In genomic region chr12:15738989-15739388, GRCm38 (mm10) we compare ENCODE assay signal across 13 mouse cellular contexts.
DNase-seq lines count a peak whose midpoint lies in the region; ATAC-seq and TF ChIP-seq lines count a peak whose summit lies in the region.
"Had no signal": no experiment of that assay in that cellular context is flagged by ENCODE, and none has a peak within 500 bp of the region (broad histone marks: within the 10 kb centered on the region; RNA-seq: fewer than 3 reads in every experiment).

No protein-coding gene starts in this region.

- no peak overlapping the region for H3K4me3 ChIP-seq in gastrocnemius, adult 2 months
- H3K4me3 ChIP-seq in lung, embryonic 14.5 days (ENCODE audit: low read depth, low read length), result no peak overlapping the region
- no peak overlapping the region for H3K4me3 ChIP-seq in lung, adult 2 months (replicated peaks; ENCODE audit: extremely low read depth, low read depth, low read length)
- H3K4me3 ChIP-seq in kidney, embryonic 15.5 days (replicated peaks), result no peak overlapping the region
- H3K4me3 ChIP-seq: erythroblast, embryonic 14.5 days had no signal

- no peak for TF ChIP-seq CTCF in gastrocnemius, adult 2 months (IDR thresholded peaks at IDR 0.05)
- no peak for TF ChIP-seq CTCF in lung, embryonic 14.5 days (IDR thresholded peaks at IDR 0.05; ENCODE audit: low read depth)
- no peak for TF ChIP-seq CTCF in lung, adult 2 months (IDR thresholded peaks at IDR 0.05; ENCODE audit: insufficient read depth, low read length)

- no peak overlapping the region for H3K9ac ChIP-seq in lung, embryonic 14.5 days
- no peak overlapping the region for H3K9ac ChIP-seq in kidney, embryonic 15.5 days

- H3K27ac ChIP-seq in gastrocnemius, adult 2 months, result peak overlapping the region; percentile 58
- H3K27ac ChIP-seq in lung, embryonic 14.5 days (ENCODE audit: low read depth), result no peak overlapping the region
- 0 out of 2 replicates have a peak overlapping the region, but pooled peaks have one; percentile 3 for H3K27ac ChIP-seq in kidney, embryonic 15.5 days
- H3K27ac ChIP-seq: macrophage had no signal

- H3K4me2 ChIP-seq in lung, embryonic 14.5 days, result no peak overlapping the region
- no peak overlapping the region for H3K4me2 ChIP-seq in kidney, embryonic 15.5 days

- H3K27me3 ChIP-seq in lung, embryonic 14.5 days (ENCODE audit: insufficient read depth, low read length), result no peaks in the 10 kb centered on the region
- no peaks in the 10 kb centered on the region for H3K27me3 ChIP-seq in kidney, embryonic 15.5 days

- H3K9me3 ChIP-seq in lung, embryonic 14.5 days (ENCODE audit: low read depth, low read length), result no peaks in the 10 kb centered on the region
- H3K9me3 ChIP-seq in kidney, embryonic 15.5 days (replicated peaks), result no peaks in the 10 kb centered on the region

- 0 out of 2 replicates have a peak, but pooled peaks have one; percentile 63 for ATAC-seq in lung, embryonic 14.5 days (ENCODE audit: insufficient read depth)
- ATAC-seq in kidney, embryonic 15.5 days (replicated peaks; ENCODE audit: low FRiP score), result peak; percentile 64; the same call in 1 of the 2 replicates
- ATAC-seq: midbrain, embryonic 16.5 days had no signal

- H3K4me1 ChIP-seq in lung, embryonic 14.5 days (ENCODE audit: insufficient read depth), result no peaks in the 10 kb centered on the region
- peaks cover 3% of the 10 kb centered on the region; the same call in 1 of the 2 replicates for H3K4me1 ChIP-seq in lung, adult 2 months (ENCODE audit: control insufficient read depth, insufficient read depth, low read length)
- H3K4me1 ChIP-seq in kidney, embryonic 15.5 days, result peaks cover 10% of the 10 kb centered on the region

- intact Hi-C loops in gastrocnemius, adult 2 months (cut with DNase I), result no loop called here
- intact Hi-C loops in gastrocnemius, postnatal 14 days (cut with DNase I; ENCODE audit: low total_unique reads), result no loop called here

- WGBS in lung, embryonic 14.5 days, result 36% methylated on average over 4 of the region's 4 CpGs
- 28% methylated on average over 4 of the region's 4 CpGs for WGBS in lung, adult 2 months
- WGBS in kidney, embryonic 15.5 days, result 51% methylated on average over 4 of the region's 4 CpGs

- TF ChIP-seq POLR2A in lung, adult 2 months (IDR thresholded peaks at IDR 0.05; ENCODE audit: borderline replicate concordance, extremely low read depth, low read depth, low read length), result no peak

- H3K36me3 ChIP-seq in lung, embryonic 14.5 days (ENCODE audit: insufficient read depth), result no peaks in the 10 kb centered on the region
- H3K36me3 ChIP-seq in kidney, embryonic 15.5 days, result no peaks in the 10 kb centered on the region

- no peak for DNase-seq in gastrocnemius, adult 2 months
- DNase-seq in gastrocnemius, postnatal 14 days, result no peak
- peak; percentile 78 for DNase-seq in lung, embryonic 14.5 days
- DNase-seq in lung, adult 2 months, result no peak
- peak; percentile 73 for DNase-seq in lung, postnatal 25 days (ENCODE audit: low spot score)
- no peak for DNase-seq in Muller cell, postnatal 12 days (ENCODE audit: inconsistent ontology term)
- DNase-seq in cerebellum, adult 8-10 months, result no peak
- DNase-seq: left cerebral cortex, postnatal 4 days; right cerebral cortex, adult 18-20 months had no signal

Comparison
In these comparisons a context has a peak if more than half of its experiments do, and no peak if none do; other contexts are left out.
1. DNase-seq: peak in lung, embryonic 14.5 days (single experiment) and lung, postnatal 25 days (single experiment); none in gastrocnemius, adult 2 months (single experiment), gastrocnemius, postnatal 14 days (single experiment), lung, adult 2 months (single experiment), Muller cell, postnatal 12 days (single experiment) and cerebellum, adult 8-10 months (single experiment).